Mouse (Mus musculus): ENCODE measurements around the gene Ssbp4. TPM values are rescaled to one million over a fixed set of nuclear protein-coding genes. Genes with fewer than 3 reads are reported as not detected.

Gene Ssbp4
- total RNA-seq, 2 experiments from 2014 or later = 77.5 to 83.5 TPM

DNA sequence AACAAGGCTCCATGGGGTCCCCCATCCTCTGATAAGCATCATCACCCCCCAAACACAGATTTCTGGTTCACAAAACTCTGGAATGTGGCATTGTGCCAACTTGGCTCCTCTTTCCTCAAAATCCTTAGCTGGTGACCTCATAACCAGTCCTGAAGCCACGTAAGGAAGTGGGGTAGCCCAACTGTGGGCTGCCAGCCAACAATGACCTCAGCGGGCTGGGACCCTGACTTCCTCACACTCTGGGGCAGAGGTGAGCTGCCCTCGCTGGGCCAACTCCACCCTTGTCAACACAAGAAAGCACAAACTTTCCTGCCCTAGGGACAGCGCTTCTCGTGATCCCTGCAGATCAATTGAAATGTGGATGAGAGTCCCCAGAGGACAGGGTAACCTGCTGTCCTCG is 25.4 kb upstream of the Ssbp4 start:
- no peak for ATAC-seq (replicated peaks; ENCODE audit: low FRiP score, low TSS enrichment, poor library complexity, severe bottlenecking)

DNA sequence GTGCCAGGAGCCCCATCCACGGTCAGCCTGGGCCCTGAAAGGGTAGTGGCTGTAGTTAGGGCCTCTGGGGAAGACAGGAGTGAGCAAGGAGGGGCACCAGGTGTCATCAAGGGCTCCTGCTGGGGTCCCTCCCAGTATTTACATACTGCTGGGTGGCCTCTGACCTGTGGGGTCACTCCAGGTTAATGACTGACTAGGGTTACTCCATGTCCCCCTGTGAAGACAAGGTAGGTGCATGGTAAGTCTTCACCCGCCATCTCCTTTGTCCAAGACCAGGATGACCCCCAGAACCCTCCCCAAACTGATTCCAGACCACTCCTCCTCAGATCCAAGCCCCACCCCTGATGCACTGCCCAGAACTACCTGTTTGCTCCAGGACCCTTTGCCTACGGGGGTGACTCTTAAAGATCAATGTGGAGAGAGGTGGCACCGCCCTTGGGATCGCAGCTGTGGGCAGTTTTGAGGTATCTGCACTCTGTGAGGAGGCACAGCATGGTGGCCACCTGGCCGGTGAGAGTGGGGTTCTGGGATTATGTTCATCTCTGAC is 23.7 kb upstream of the Ssbp4 start, which contains the start of gene Gdf15:
TSS of gene Gdf15 (minus strand) at position 111 of the 547 bp plus-strand sequence.
- no peak for ATAC-seq (replicated peaks; ENCODE audit: low FRiP score, low TSS enrichment, poor library complexity, severe bottlenecking)

DNA sequence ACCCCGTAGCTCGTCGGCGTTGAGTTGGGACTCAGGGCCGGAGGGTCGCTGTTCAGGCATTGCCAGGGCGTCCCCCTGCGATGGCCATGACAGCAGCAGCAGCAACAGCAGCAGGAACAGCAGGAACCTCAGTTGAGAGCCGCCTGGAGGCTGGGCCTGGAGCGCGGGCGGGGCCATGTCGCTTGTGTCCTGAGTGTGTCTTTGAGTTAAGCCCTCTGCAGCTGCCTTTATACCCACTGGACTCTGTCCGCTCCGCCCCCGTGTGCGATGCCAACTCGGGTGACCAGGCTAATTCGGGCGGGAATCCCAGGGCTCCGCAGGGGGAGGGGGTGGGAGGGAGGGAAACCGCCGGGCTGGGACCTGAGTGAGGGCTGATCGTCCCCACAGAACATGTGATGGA is 22.8 kb upstream of the Ssbp4 start:
- ATAC-seq (replicated peaks; ENCODE audit: low FRiP score, low TSS enrichment, poor library complexity, severe bottlenecking) = no peak

DNA sequence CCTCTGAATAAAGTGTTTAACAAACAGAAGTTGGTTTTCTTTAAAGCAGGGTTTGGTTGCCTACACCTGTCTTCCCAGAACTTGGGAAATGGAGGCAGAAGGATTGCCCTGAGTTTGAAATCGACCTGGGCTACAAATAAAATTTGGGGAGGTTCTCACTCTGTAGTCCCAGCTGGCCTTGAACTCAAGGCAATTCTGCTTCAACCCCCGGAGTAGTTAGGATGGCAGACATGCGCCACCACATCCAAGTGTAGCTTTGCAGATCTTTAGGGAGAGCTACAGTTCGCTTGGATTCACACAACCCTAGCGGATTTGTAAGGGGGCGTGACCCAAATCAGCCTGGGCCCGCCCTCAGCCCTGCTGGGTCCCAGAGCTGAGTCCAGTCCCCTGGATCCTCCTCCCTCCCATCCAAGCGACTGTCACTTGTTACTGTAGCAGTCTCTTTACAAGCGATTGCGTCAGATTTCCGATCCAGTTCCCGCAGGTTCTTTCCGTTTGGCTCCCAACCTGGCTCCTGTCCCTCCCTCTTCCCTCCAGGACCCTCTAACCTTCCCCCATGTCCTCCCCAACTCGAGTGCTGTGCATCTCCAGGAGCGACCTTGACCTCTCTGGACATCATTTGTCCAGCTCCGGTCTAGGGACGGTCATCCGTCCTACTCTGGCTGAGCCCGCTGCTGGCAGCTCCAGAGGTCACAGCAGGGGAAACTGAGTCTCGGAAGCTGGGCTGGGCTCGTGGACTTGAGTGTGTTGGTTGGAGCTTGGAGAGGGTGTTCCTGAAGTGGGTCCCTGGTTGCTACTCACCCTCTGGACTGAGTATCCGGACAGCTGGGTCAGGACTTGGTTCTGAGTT is 22.1 kb upstream of the Ssbp4 start:
- ATAC-seq (replicated peaks; ENCODE audit: low FRiP score, low TSS enrichment, poor library complexity, severe bottlenecking) = peak; percentile 52

DNA sequence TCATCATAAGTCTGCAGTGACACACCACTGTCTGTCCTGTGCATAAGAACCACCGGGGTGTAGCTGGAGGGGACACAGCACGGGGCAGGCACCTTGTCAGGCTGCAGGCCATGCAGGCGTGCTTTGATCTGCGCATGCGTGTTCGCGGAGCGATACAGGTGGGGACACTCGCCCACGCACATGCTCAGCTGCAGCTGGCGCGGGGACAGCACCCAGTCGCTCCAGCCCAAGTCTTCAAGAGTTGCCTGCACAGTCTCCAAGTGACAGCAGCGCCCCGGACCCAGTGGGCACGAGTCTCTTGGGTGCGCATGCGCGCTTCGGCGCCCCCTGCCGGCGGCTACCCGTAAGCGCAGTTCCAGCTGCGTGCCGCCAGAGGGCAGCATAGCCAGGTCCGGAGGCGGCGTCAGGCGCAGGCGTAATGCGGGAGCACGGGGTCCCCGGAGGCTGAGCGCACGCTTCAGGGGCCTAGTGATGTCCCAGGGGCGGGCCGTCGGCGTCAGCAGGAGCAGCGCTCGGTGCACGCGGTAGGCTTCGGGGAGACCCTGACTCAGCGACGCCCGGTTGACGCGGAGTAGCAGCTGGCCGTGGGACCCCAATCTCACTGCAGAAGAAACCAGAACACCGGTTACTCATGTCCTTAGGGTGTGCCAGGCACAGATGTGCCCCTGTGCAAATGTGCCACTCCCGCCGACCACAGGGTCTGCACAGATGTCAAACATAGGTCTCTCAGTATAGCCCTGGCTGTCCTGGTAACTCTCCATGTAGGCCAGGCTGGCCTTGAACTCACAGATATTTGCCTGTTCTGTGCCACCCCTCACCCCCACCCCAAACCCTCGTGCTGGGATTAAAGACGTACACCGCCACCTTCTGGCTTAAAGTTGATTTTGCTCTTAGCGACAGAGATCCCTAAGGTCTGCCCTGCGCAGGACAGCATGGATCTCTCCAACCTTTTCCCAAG is 21.2 kb upstream of the Ssbp4 start:
- peak; percentile 65 for ATAC-seq (replicated peaks; ENCODE audit: low FRiP score, low TSS enrichment, poor library complexity, severe bottlenecking)

DNA sequence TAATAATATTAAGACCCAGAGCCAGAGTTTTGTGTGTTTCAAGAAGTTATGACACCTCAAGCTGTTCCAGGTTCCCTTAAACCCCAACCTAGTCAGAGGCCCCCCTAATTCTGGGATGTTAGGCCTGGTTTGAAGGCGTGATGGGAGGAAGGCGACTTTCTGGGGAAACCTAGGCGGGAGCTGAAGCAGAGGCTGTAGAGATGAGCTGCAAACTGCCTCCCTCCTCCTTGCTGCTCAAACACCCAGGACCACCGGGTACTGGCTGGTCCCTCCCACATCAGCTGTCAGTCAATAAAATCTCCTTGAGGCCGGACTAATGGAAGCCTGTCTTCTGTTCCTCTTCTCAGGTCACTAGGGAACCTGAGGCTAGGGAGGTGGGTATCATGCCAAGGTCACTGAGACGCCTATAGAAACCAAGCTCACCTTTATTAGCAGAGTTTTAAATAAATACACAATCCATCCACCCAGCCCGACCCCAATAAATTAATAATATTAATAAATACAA is 20.4 kb upstream of the Ssbp4 start:
- ATAC-seq (replicated peaks; ENCODE audit: low FRiP score, low TSS enrichment, poor library complexity, severe bottlenecking) = no peak

DNA sequence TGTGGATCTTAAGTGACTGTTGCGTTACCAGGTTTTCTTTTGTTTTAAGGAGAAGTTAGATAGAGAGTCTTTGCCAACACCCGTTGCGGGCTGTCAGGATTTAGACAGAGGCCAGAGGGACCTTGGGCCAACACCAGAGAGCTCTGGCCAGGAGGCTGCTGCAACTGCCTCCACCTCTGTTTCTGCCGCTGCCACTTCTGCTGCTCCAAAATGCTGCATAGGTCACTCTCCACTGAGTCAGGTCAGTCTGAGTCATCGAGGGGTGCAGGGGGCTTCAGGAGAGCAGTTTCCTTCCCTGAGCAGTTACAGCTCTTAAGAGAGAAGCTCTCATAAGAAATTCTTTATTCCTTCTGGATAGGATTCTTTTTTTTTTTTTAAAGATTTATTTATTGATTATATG is 18.4 kb upstream of the Ssbp4 start:
- no peak for ATAC-seq (replicated peaks; ENCODE audit: low FRiP score, low TSS enrichment, poor library complexity, severe bottlenecking)

DNA sequence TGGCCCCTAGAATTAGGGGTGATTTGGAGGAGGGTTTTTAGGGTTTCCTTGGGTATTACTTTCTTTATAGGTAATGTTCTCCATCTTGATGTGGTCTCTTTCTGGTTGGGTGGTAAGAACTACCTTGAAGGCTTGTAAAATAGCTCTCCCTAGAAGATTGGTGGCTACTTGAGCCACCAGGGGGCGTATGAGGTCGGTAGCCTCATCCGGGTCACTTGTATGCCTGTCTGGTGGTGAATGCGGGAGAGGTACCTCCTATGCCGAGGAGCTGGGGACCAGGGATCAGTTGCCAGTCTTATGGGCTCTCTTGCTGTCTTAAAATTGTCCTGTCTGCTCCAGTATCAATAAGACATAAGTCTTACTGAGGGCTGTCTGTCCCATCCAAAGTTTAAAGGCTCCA is 16.4 kb upstream of the Ssbp4 start:
- ATAC-seq (replicated peaks; ENCODE audit: low FRiP score, low TSS enrichment, poor library complexity, severe bottlenecking) = no peak

DNA sequence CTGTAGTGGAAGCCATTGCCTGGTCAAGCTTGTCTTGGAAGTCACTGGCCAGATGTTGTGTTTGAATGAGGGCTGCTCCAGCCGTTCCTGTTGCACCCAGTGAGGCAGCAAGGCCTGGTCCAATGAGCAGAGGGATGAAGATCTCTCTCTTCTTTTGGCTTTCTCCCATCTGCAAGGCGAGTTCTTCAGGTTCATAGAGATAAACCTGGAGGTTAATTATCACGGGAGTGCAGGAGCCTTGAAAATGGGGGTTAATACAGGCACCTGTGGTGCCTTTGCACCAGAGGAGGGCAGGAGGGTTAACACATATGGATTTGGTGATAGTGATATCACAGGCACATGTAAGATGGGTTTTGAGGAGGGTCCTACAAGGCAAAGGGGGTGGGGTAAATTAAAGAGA is 13.5 kb upstream of the Ssbp4 start:
- ATAC-seq (replicated peaks; ENCODE audit: low FRiP score, low TSS enrichment, poor library complexity, severe bottlenecking) = peak; percentile 23

DNA sequence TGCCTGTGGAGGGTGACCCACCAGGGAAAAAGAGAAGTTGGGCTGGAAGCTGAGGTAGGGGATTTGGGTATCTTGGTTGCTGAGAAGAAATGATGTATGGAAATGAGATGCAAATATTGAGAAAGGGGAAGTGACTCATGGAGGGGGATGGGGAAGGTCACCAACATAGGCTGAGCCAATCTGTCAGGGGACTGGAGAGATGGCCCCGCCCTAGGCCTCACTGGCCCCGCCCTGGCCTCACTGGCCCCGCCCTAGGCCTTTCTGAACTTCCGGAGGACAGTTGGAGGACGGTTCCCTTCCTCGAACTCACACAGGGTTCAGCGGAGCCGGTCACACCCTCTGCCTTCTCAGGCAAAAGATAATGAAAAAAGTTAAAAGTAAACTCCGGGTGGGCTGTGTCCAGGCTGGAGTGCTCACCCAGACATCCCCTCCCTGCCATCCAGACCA is 10.2 kb upstream of the Ssbp4 start:
- ATAC-seq (replicated peaks; ENCODE audit: low FRiP score, low TSS enrichment, poor library complexity, severe bottlenecking) = peak; percentile 74

DNA sequence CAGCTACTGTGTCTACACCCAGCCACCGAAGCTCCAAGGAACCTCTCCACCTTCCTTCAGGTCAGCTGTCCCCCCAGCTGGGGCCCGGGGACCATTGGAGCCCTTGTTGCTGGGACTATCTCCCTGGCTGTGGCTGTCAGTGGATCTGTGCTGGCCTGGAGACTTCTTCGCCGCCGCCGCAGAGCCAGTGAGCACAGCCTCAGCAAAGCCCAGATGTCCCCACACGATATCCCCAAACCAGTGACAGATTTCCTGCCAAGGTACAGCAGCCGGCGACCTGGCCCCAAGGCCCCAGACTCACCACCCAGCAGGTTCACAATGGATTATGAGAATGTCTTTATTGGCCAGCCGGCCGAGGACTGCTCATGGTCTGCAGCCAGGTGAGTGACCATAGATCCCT is 9.3 kb upstream of the Ssbp4 start:
- ATAC-seq (replicated peaks; ENCODE audit: low FRiP score, low TSS enrichment, poor library complexity, severe bottlenecking) = peak; percentile 69

DNA sequence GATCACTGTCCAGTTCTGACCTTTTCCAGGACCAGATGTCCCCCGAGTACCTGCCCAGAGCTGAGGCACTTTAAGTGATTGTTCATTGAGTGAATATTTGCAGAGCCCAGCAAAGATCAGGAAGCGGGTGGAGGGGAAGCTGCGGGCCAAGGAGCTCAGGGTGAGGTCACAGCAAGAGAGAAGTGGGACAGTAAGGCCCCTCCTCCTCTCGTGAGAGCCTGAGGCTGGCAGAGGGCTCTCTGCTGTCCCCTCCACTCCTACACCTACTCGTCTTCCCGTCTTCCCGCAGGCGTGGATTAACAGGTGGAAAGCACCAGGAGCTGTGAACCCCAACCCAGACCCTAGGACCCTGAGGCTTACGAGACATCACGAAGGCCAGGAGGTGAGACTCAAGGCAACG is 8.0 kb upstream of the Ssbp4 start:
- ATAC-seq (replicated peaks; ENCODE audit: low FRiP score, low TSS enrichment, poor library complexity, severe bottlenecking) = no peak

DNA sequence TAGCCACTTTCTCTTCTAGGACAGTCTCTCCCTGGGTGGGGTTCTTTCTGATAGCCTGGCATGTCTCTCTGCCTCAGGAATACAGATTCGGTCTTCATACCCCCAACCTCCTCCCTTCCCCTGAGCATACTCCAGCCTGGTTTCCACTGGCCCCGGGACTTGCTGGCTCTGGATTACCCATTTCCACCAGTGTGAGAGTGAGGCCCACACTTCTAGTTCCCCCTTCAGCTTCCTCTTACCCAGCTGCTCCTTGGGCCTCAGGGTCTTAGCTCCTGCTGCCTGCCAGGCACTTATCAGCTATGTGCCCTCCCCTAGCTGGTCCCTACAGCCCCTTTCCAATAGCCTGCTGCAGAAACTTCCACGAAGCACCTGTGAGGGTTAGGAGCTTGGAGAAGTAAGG is 7.2 kb upstream of the Ssbp4 start, which contains the start of gene Lrrc25:
TSS of gene Lrrc25 (plus strand) at position 262 of the 400 bp plus-strand sequence.
- ATAC-seq (replicated peaks; ENCODE audit: low FRiP score, low TSS enrichment, poor library complexity, severe bottlenecking) = no peak

DNA sequence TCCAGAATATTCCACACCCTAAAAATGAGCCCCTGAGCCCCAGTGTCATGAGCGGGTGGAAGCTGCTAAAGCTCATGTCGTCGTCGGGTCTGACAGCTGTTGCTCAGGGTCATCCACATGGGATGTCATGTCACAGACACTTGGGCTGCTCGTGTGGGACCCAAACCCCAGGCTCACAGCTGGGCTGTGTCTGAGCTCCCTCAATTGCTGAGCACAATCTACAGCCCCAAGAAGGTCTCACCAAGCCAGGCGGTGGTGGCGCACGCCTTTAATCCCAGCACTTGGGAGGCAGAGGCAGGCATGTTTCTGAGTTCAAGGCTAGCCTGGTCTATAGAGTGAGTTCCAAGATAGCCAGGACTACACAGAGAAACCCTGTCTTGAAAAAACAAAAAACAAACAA is 6.6 kb upstream of the Ssbp4 start:
- ATAC-seq (replicated peaks; ENCODE audit: low FRiP score, low TSS enrichment, poor library complexity, severe bottlenecking) = no peak

DNA sequence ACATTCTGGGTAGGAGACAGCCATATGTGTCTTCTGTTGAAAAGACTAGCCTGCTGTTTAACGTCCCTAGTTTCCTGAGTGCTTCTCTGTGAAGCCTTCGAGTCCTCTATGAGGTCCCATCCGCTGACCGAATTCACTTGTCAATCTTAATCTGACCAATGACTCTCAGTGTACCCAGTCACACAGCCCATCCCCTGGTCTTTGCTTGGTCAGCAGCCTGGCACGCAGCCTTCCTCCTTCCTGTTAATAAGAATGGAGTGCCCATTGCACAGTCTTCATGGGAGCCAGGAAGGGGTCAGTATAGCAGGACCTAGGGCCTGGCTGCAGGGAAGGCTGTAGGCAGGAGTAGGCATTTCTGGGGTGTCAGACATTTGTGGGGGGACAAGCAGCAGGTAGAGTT is 5.8 kb upstream of the Ssbp4 start:
- no peak for ATAC-seq (replicated peaks; ENCODE audit: low FRiP score, low TSS enrichment, poor library complexity, severe bottlenecking)

DNA sequence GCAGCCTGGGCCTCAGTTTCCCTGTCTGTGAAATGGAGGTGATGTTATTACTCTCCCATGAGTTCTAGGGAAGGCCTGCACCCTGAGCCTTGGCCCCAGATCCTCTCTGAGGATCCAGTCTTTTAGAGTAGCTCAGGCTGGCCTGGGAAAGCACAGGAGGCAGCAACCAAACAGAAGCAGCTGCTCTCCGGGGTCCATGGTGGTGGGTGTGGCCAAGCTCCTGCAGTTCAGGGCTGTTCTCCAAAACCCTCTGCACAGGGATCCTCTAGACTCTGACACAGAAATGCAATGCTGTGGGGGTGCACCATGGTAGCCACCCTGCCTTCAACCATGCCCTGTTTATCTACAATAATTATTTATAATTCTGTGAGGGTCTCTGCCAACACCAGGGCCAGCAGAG is 5.1 kb upstream of the Ssbp4 start:
- ATAC-seq (replicated peaks; ENCODE audit: low FRiP score, low TSS enrichment, poor library complexity, severe bottlenecking) = no peak

DNA sequence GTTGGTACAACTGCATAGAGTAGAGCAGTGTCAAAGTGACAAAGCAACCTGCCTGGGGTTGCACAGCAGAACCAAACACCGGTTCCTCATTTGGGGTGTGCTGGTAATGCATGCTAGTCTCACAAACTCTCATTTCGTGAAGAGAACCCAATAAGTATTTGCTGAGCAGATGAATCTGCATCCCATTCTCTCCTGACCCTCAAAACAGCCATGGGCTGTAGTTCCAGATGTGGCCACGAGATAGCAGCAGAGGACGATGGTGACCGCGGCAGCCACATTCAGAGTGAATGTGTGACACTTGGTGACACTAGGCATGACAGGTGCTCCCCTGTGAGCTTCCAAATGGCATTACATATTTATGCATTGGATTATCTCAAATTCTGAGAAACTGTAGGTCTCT is 3.2 kb upstream of the Ssbp4 start:
- peak; percentile 48 for ATAC-seq (replicated peaks; ENCODE audit: low FRiP score, low TSS enrichment, poor library complexity, severe bottlenecking)

DNA sequence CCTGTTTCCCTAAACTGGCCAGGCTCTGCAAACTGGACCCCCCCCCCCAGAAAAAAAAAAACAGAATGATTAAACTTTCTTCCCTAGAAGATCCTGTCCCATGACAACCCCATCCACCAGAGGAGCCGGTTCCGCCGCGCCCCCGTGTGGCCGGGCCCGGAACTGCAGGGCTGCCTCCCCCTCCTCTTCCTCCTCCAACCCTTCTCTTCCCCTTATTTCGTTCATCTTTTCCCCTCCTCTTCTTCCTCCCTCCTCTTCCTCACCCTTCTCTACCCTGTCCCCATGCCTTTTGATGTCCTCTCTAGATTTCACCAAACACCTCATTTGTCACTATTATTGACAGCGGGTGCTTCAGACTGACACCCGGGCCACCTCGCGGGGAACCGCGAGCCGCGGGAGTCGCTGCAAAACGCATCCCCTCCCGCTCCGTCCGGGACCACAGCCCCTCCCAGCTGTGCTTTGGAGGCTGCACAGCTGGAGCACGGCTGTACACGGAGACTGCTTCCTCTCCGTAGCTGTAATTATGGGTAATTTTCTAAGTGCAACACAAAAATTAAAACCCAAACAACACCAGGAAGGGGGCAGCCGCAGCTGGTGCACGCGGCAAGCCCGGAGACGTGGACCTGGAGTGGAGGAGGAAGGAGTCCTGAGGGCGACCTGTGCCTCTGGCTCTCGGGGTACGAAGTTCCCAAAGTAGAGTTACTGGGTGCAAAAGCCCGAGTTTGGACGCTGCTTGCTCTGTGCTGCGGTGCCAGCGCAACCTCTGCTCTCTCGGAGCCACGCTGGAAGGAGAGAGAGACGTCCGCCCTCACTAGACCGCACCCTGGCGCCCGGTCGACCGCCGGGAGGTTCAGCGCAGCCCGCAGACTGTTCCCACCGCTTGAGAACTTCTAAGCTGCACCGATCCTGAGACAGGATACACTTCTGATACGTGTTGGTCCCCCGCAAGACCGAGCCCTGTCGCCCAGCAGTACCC is 2.4 kb upstream of the Ssbp4 start:
- ATAC-seq (replicated peaks; ENCODE audit: low FRiP score, low TSS enrichment, poor library complexity, severe bottlenecking) = peak; percentile 26
